Mouse (Mus musculus): Measurements from ENCODE around the gene Gabrr1.
"Not testable (repeated sequence)": the region's sequence is repeated elsewhere in the genome, so short reads cannot be mapped to it uniquely, and the experiment has no call there.

DNA sequence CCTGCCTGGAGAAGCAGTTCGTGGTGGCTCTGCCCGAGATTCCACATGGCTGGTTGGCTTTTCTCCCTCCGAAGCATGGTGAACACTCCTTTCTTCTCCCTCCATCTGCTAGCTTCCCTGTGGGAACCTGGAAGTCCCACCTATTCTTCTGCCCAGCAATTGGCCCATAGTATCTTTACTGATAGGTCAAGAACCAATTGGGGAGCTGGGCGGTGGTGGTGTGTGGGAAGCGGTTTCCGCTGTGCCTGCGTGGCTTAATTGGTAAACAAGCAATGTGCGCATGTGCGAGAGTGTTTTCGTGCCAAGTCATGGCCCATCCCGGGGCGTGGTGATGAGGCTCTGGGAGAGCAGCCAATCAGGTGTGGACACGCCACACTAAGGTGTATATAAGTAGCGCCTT lies 19.5 kb upstream of the Gabrr1 start:
- not testable (repeated sequence) for TF ChIP-seq CTCF (IDR thresholded peaks at IDR 0.05; ENCODE audit: low read depth, low read length); TAL1 (conservative IDR thresholded peaks at IDR 0.05; ENCODE audit: low read depth, low read length); GATA1 (IDR thresholded peaks at IDR 0.05; ENCODE audit: borderline replicate concordance, low read length)
